Mouse (Mus musculus) stomach, embryonic 14.5 days (tissue): ENCODE results near the gene Smco1. TPM values are rescaled to one million over a fixed set of nuclear protein-coding genes. Genes with fewer than 3 reads are reported as not detected.
"Not testable (repeated sequence)": the region's sequence is repeated elsewhere in the genome, so short reads cannot be mapped to it uniquely, and the experiment has no call there.

Source experiments
- ATAC-seq: fragments of 200-750 bp; cut with Nextera tagmentation; 2 replicates; pipeline ENCODE4 v1.8.0; 2017; ENCODE audit warnings: low read depth, moderate TSS enrichment; ENCODE audit not compliant: insufficient number of reproducible peaks, insufficient read depth, low FRiP score
- H3K27ac ChIP-seq: fragments of 300-500 bp; sonication (generic); 2 replicates; pipeline ENCODE4 v1.5.1; 2014; ENCODE audit warnings: mild to moderate bottlenecking, low read length, moderate library complexity, mixed read lengths
- H3K27me3 ChIP-seq: fragments of 300-500 bp; sonication (generic); 2 replicates; pipeline ENCODE4 v1.6.1; 2014; ENCODE audit warnings: low read length, control low read depth, mixed read lengths; ENCODE audit not compliant: control insufficient read depth, insufficient read depth
- H3K36me3 ChIP-seq: fragments of 300-500 bp; sonication (generic); 2 replicates; pipeline ENCODE4 v1.6.1; 2014; ENCODE audit warnings: mild to moderate bottlenecking, control low read depth, low read length, moderate library complexity, mixed read lengths; ENCODE audit not compliant: control insufficient read depth, insufficient read depth
- H3K4me1 ChIP-seq: fragments of 300-500 bp; sonication (generic); 2 replicates; pipeline ENCODE4 v1.6.1; 2014; ENCODE audit warnings: low read length, control low read depth, mixed read lengths; ENCODE audit not compliant: control insufficient read depth, insufficient read depth
- H3K4me2 ChIP-seq: fragments of 300-500 bp; sonication (generic); replicated peaks from 2 replicates; pipeline ENCODE4 v1.6.1; 2014; ENCODE audit warnings: low read depth, low read length, control low read depth
- H3K4me3 ChIP-seq: fragments of 300-500 bp; sonication (generic); 2 replicates; pipeline ENCODE4 v1.5.1; 2014; ENCODE audit warnings: low read depth, low read length, control low read depth
- H3K9ac ChIP-seq: fragments of 300-500 bp; sonication (generic); replicated peaks from 2 replicates; pipeline ENCODE4 v1.6.1; 2014; ENCODE audit warnings: low read depth, mild to moderate bottlenecking, control low read depth, low read length, moderate library complexity, mixed read lengths
- H3K9me3 ChIP-seq: fragments of 300-500 bp; sonication (generic); 2 replicates; pipeline ENCODE4 v1.6.1; 2016; ENCODE audit warnings: low read depth, low read length, control low read depth; ENCODE audit not compliant: control insufficient read depth
- WGBS: fragments of 180-500 bp; shearing (Covaris S2); extraction: QIAGEN DNeasy Blood & Tissue Kit; methylation state at CpG from one replicate; pipeline ENCODE4 v1.1.7; 2014; 5-methylcytosine and 5-hydroxymethylcytosine counted together
- polyA plus RNA-seq: library from polyadenylated mRNA; unstranded; fragments of >200 nt; fragmentation: Nextera tagmentation; extraction: Ambion mirVana; gene quantifications from 2 replicates; pipeline ENCODE4 v1.2.1, GENCODE M21; 2014

The Smco1 gene
- polyA plus RNA-seq, 1 experiment from 2014 or later, result not detected

DNA sequence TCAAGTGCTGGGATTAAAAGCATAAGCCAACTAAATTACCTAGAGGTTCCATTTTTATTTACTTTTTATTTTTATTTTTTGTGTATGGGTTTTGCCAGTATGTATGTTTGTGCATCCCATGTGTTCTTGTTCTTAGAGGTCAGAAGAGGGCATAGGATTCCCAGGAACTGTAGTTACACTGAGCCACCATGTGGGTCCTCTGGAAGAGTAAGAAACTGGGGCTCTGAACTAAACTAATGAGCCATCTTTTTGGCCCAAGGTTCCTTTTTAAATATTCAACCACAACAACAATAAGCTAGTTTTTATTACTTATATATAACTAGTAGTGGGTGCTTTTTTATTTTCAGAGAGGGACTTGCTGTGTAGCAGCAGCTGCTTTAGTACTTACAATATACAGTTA is 11.3 kb downstream of the Smco1 start:
- H3K4me1 ChIP-seq, result no peaks in the 10 kb centered on the region
- ATAC-seq, result no peak
- peaks cover 8% of the 10 kb centered on the region; the same call in 1 of the 2 replicates for H3K9me3 ChIP-seq
- no peak overlapping the region for H3K27ac ChIP-seq
- H3K9ac ChIP-seq, result no peak overlapping the region
- H3K4me2 ChIP-seq, result no peak overlapping the region
- peaks cover 46% of the 10 kb centered on the region for H3K36me3 ChIP-seq
- H3K27me3 ChIP-seq, result no peaks in the 10 kb centered on the region
- no peak overlapping the region for H3K4me3 ChIP-seq

DNA sequence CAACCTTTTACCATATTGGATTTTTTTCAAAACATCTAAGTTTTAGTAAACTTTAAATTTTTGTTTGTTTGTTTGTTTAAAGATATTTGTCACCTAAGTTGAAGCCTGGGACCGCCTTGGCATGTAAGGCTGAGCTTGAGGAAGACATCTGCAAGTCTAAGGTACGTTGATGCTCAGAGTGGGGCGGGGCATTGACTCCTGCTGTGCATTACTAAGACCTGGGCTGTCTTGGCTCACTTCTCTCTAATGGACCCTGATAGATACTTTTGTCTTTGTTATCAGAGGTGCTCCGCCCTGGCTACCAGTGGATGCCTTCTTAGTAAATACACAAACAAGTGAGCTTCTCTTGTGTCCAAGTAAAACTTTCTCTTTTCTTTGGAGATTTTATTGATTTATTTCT is 20.6 kb downstream of the Smco1 start:
- Histone ChIP-seq H3K4me3 (no peak overlapping the region), H3K27ac (no peak overlapping the region), H3K4me1 (no peaks in the 10 kb centered on the region), H3K9ac (no peak overlapping the region), H3K4me2 (no peak overlapping the region), H3K36me3 (peaks cover 42% of the 10 kb centered on the region), H3K9me3 (no peaks in the 10 kb centered on the region), H3K27me3 (no peaks in the 10 kb centered on the region)
- 95% methylated on average over 4 of the region's 4 CpGs for WGBS
- no peak for ATAC-seq

DNA sequence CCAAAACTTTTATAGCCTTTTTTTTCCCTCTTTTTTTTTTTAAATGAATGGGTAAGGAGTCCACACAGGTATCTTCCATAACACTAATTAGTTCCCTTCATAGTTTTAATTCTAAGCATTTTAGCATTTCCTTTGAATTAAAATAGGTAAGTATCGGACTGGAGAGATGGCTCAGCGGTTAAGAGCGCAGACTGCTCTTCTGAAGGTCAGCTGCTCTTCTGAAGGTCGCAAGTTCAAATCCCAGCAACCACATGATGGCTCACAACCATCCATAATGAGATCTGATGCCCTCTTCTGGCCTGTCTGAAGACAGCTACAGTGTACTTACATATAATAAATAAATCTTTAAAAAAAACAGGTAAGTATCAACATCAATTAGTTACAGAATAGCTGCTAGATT is 28.3 kb downstream of the Smco1 start:
- ATAC-seq, H3K9me3 ChIP-seq, H3K4me1 ChIP-seq, H3K9ac ChIP-seq, H3K4me2 ChIP-seq, H3K27me3 ChIP-seq, H3K27ac ChIP-seq, H3K4me3 ChIP-seq: not testable (repeated sequence)
- peaks cover 23% of the 10 kb centered on the region for H3K36me3 ChIP-seq
- 95% methylated on average over 4 of the region's 4 CpGs for WGBS

DNA sequence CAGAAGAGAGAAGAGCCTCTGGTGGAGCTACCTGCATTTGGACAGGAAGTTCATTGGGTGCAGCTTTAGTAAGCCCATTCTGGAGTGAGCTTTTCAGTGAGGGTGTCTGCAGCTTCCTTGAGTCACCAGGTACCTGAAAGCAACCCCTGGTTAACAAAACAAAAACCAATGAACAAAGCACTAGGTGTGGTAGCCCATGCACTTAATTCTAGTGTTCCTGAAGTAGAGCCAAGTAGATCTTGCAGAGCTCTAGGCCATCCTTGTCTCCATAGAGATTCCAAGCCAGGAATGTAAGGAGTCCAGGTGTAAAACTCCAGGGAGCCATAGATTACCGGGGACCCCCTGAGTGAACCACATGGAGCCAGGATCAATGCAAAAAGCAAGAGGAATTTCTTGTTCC is 31.8 kb downstream of the Smco1 start:
- Histone ChIP-seq H3K9me3 (no peaks in the 10 kb centered on the region), H3K27ac (no peak overlapping the region), H3K36me3 (peaks cover 13% of the 10 kb centered on the region), H3K4me2 (no peak overlapping the region), H3K4me1 (no peaks in the 10 kb centered on the region), H3K9ac (no peak overlapping the region), H3K27me3 (no peaks in the 10 kb centered on the region), H3K4me3 (no peak overlapping the region)
- ATAC-seq, result no peak
- 55% methylated on average over 1 of the region's 1 CpGs for WGBS

DNA sequence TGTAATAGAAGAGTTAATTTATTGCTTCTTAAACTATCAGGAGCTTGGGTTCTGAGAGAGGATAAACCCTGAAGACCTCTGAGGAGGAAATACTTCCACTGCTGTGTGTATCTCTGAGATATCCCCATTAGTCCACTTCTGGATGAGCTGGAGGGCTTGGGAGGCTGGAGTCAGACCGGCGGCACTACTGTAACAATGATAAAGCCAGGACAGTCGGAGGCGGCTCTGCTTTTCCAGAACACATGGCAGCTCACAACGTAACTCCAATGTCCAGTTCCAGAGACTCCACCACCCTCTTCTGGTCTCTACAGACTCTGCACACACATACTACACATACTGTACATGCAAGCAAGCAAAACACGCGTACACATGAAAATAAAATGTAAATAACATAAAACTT is 32.6 kb downstream of the Smco1 start:
- Histone ChIP-seq H3K4me1 (no peaks in the 10 kb centered on the region), H3K27ac (no peak overlapping the region), H3K36me3 (peaks cover 6% of the 10 kb centered on the region), H3K4me2 (no peak overlapping the region), H3K9me3 (no peaks in the 10 kb centered on the region), H3K9ac (no peak overlapping the region), H3K4me3 (no peak overlapping the region), H3K27me3 (no peaks in the 10 kb centered on the region)
- ATAC-seq, result no peak
- WGBS, result 92% methylated on average over 7 of the region's 7 CpGs

DNA sequence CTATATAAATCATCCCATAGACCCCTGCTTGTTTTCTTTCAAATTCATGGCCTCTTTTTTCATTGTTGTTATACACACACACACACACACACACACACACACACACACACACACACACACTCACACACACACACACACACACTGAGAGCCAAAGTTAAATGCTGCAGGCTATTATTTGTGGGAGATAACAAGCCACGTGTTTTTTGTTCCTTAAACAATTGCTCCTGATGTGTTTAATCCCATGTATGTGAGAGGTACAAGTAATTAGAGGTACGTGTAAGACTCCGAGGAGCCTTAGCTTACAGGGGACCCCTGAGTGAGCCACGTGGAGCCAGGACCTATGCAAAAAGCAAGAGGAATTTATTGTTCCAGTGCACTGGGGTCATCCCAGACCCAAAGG is 40.7 kb downstream of the Smco1 start:
- WGBS, result 74% methylated on average over 4 of the region's 4 CpGs
- Histone ChIP-seq H3K4me2 (no peak overlapping the region), H3K27me3 (no peaks in the 10 kb centered on the region), H3K27ac (no peak overlapping the region), H3K4me1 (no peaks in the 10 kb centered on the region), H3K36me3 (no peaks in the 10 kb centered on the region), H3K4me3 (no peak overlapping the region), H3K9me3 (no peaks in the 10 kb centered on the region), H3K9ac (no peak overlapping the region)
- ATAC-seq, result no peak

DNA sequence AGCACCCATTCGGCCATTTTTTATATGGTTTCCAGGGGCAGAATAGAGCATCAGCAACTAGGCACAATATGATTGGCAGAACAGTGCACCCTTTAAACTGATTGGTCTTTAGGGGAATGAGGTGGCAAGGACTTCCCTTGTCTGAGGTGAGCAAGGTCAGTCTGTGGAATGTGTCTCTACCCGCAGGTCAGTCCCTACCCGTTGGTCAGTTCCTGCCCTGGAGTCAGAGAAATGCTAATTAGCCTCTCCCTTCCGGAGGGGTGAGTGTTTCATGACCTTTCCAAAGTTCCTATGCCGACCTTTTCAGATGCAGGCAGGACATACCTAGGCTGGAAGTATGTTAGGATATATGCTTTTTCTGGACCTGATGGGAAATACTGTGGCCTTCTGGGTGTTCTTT is 41.1 kb downstream of the Smco1 start:
- H3K27ac ChIP-seq, result no peak overlapping the region
- 33% methylated on average over 5 of the region's 5 CpGs for WGBS
- H3K4me1 ChIP-seq, result no peaks in the 10 kb centered on the region
- H3K9ac ChIP-seq, result no peak overlapping the region
- no peaks in the 10 kb centered on the region for H3K36me3 ChIP-seq
- no peak overlapping the region for H3K4me2 ChIP-seq
- H3K4me3 ChIP-seq, result no peak overlapping the region
- ATAC-seq, result no peak
- no peaks in the 10 kb centered on the region for H3K27me3 ChIP-seq
- no peaks in the 10 kb centered on the region for H3K9me3 ChIP-seq

DNA sequence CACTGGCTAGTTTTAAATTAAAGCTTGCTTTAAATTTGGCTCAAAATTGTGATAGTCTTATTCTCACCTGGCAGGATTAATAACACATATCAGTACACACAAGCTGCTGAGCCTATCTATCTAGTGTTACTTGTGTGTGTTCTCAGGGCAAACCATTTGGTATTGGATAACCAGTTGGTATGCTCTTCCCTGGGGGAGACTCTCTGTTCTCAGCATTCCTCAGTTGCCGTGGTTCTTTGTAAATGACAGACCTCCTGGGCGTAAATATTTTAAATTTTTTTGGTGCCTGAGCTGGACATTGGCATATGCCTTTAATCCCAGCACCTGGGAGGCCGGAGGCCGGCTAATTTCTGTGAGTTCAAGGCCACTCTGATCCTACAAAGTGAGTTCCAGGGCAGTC is 41.6 kb downstream of the Smco1 start:
- H3K36me3 ChIP-seq, result no peaks in the 10 kb centered on the region
- no peaks in the 10 kb centered on the region for H3K27me3 ChIP-seq
- ATAC-seq, result no peak
- no peaks in the 10 kb centered on the region for H3K4me1 ChIP-seq
- no peak overlapping the region for H3K4me3 ChIP-seq
- no peaks in the 10 kb centered on the region for H3K9me3 ChIP-seq
- no peak overlapping the region for H3K27ac ChIP-seq
- no peak overlapping the region for H3K4me2 ChIP-seq
- WGBS, result 54% methylated on average over 4 of the region's 4 CpGs
- H3K9ac ChIP-seq, result no peak overlapping the region

DNA sequence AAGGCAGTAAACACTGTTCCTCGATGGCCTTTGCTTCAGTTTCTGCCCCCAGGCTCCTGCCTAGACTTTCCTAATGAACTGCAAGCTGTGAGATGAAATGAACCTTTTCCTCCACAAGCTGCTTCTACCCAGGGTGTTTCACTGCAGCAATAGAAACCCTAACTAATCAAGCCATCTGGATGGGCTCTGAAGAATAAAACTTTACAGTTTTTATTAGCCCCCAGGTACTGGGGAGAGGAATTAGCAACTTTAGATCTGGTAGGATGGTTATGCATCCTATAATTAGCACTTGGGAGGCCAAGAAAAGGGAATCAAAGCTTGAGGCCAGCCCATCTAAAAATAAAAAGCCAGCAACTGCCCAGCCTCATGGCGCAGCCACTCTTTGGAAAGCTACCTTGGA is 45.3 kb downstream of the Smco1 start:
- WGBS, result 81% methylated on average over 2 of the region's 2 CpGs

More for the DNA sequence above, 45.3 kb downstream of the Smco1 start:
- no peak overlapping the region for H3K9ac ChIP-seq
- no peak for ATAC-seq
- H3K4me3 ChIP-seq, result no peak overlapping the region
- no peak overlapping the region for H3K27ac ChIP-seq
- H3K4me1 ChIP-seq, result no peaks in the 10 kb centered on the region
- no peaks in the 10 kb centered on the region for H3K36me3 ChIP-seq
- H3K4me2 ChIP-seq, result no peak overlapping the region
- no peaks in the 10 kb centered on the region for H3K27me3 ChIP-seq
- no peaks in the 10 kb centered on the region for H3K9me3 ChIP-seq
